Mouse (Mus musculus) neural tube, embryonic 11.5 days (tissue): Measurements from ENCODE around the gene Polr3h. TPM values are rescaled to one million over a fixed set of nuclear protein-coding genes. Genes with fewer than 3 reads are reported as not detected.

Experiments
- ATAC-seq: fragments of 200-750 bp; cut with Nextera tagmentation; 2 replicates; pipeline ENCODE4 v1.8.0; 2017; ENCODE audit warnings: moderate number of reproducible peaks, mild to moderate bottlenecking, moderate TSS enrichment, moderate library complexity; ENCODE audit not compliant: insufficient read depth, low FRiP score, low TSS enrichment
- DNase-seq: peaks from one replicate; pipeline ENCODE4 v3.0.0-alpha.2; 2015; ENCODE audit warnings: low spot score
- H3K27ac ChIP-seq: fragments of 300-500 bp; sonication (generic); 2 replicates; pipeline ENCODE4 v1.5.1; 2014; ENCODE audit warnings: low read depth, mild to moderate bottlenecking, low read length
- H3K27me3 ChIP-seq: fragments of 300-500 bp; sonication (generic); 2 replicates; pipeline ENCODE4 v1.6.1; 2014; ENCODE audit warnings: mild to moderate bottlenecking, low read length, mixed read lengths; ENCODE audit not compliant: control insufficient read depth, insufficient read depth
- H3K36me3 ChIP-seq: fragments of 300-500 bp; sonication (generic); 2 replicates; pipeline ENCODE4 v1.6.1; 2014; ENCODE audit warnings: mild to moderate bottlenecking, low read length, moderate library complexity, mixed read lengths; ENCODE audit not compliant: control insufficient read depth, insufficient read depth
- H3K4me1 ChIP-seq: fragments of 300-500 bp; sonication (generic); 2 replicates; pipeline ENCODE4 v1.6.1; 2014; ENCODE audit warnings: low read length, mixed read lengths; ENCODE audit not compliant: control insufficient read depth, insufficient read depth
- H3K4me2 ChIP-seq: fragments of 300-500 bp; sonication (generic); 2 replicates; pipeline ENCODE4 v1.6.1; 2014; ENCODE audit warnings: low read depth, mild to moderate bottlenecking, moderate library complexity
- H3K4me3 ChIP-seq: fragments of 300-500 bp; sonication (generic); 2 replicates; pipeline ENCODE4 v1.5.1; 2014; ENCODE audit warnings: low read depth, low read length
- H3K9ac ChIP-seq: fragments of 300-500 bp; sonication (generic); 2 replicates; pipeline ENCODE4 v1.6.1; 2014; ENCODE audit warnings: mild to moderate bottlenecking, low read length
- H3K9me3 ChIP-seq: fragments of 300-500 bp; sonication (generic); 2 replicates; pipeline ENCODE4 v1.6.1; 2016; ENCODE audit warnings: low read length; ENCODE audit not compliant: control insufficient read depth
- WGBS: fragments of 180-500 bp; shearing (Covaris S2); extraction: QIAGEN DNeasy Blood & Tissue Kit; methylation state at CpG from one replicate; pipeline ENCODE4 v1.1.7; 2014; 5-methylcytosine and 5-hydroxymethylcytosine counted together
- polyA plus RNA-seq: library from polyadenylated mRNA; unstranded; fragments of >200 nt; fragmentation: Nextera tagmentation; extraction: Ambion mirVana; gene quantifications from 2 replicates; pipeline ENCODE4 v1.2.1, GENCODE M21; 2014

Polr3h gene
- polyA plus RNA-seq, 1 experiment from 2014 or later = 83.0 TPM

GRCm38 (mm10) chr15:81954716-81955115 lies 28.7 kb upstream of the Polr3h start:
- no peaks in the 10 kb centered on the region for H3K27me3 ChIP-seq
- H3K4me3 ChIP-seq = no peak overlapping the region
- 93% methylated on average over 6 of the region's 6 CpGs for WGBS
- no peak for DNase-seq
- no peaks in the 10 kb centered on the region for H3K4me1 ChIP-seq
- no peak overlapping the region for H3K4me2 ChIP-seq
- ATAC-seq = no peak
- no peak overlapping the region for H3K27ac ChIP-seq
- no peaks in the 10 kb centered on the region for H3K9me3 ChIP-seq
- no peaks in the 10 kb centered on the region; the same call in 1 of the 2 replicates for H3K36me3 ChIP-seq
- no peak overlapping the region for H3K9ac ChIP-seq

- H3K27me3 ChIP-seq = no peaks in the 10 kb centered on the region
- H3K36me3 ChIP-seq = no peaks in the 10 kb centered on the region; the same call in 1 of the 2 replicates
- no peak overlapping the region for H3K9ac ChIP-seq
- H3K27ac ChIP-seq = no peak overlapping the region
- H3K9me3 ChIP-seq = no peaks in the 10 kb centered on the region
- DNase-seq (no peak), ATAC-seq (no peak)
- no peak overlapping the region for H3K4me3 ChIP-seq
- H3K4me1 ChIP-seq = no peaks in the 10 kb centered on the region
- no peak overlapping the region for H3K4me2 ChIP-seq
- WGBS = 95% methylated on average over 9 of the region's 9 CpGs
Observed at GRCm38 (mm10) chr15:81954151-81954583, 28.1 kb upstream of the Polr3h start.

- no peak overlapping the region for H3K9ac ChIP-seq
- WGBS = 79% methylated on average over 4 of the region's 4 CpGs
- no peaks in the 10 kb centered on the region for H3K27me3 ChIP-seq
- no peak overlapping the region for H3K4me2 ChIP-seq
- H3K4me3 ChIP-seq = no peak overlapping the region
- no peaks in the 10 kb centered on the region; the same call in 1 of the 2 replicates for H3K36me3 ChIP-seq
- no peak for DNase-seq
- H3K27ac ChIP-seq = no peak overlapping the region
- no peaks in the 10 kb centered on the region for H3K4me1 ChIP-seq
- no peaks in the 10 kb centered on the region for H3K9me3 ChIP-seq
- no peak for ATAC-seq
Observed at GRCm38 (mm10) chr15:81952310-81952709, 26.3 kb upstream of the Polr3h start.

- no peak for DNase-seq
Observed at GRCm38 (mm10) chr15:81951159-81951558, 25.1 kb upstream of the Polr3h start.

GRCm38 (mm10) chr15:81950716-81951115 lies 24.7 kb upstream of the Polr3h start:
- no peak overlapping the region for H3K9ac ChIP-seq
- no peak overlapping the region for H3K27ac ChIP-seq
- H3K9me3 ChIP-seq = no peaks in the 10 kb centered on the region
- no peak overlapping the region for H3K4me3 ChIP-seq
- DNase-seq (no peak), ATAC-seq (no peak)
- no peaks in the 10 kb centered on the region for H3K4me1 ChIP-seq
- no peak overlapping the region for H3K4me2 ChIP-seq
- no peaks in the 10 kb centered on the region for H3K27me3 ChIP-seq
- WGBS = 84% methylated on average over 5 of the region's 5 CpGs
- no peaks in the 10 kb centered on the region; the same call in 1 of the 2 replicates for H3K36me3 ChIP-seq

More at GRCm38 (mm10) chr15:81951159-81951558, 25.1 kb upstream of the Polr3h start:
- 90% methylated on average over 9 of the region's 9 CpGs for whole genome bisulfite sequencing
- no peaks in the 10 kb centered on the region for H3K27me3 ChIP-seq
- no peak for ATAC-seq
- H3K9me3 ChIP-seq = no peaks in the 10 kb centered on the region
- H3K9ac ChIP-seq = no peak overlapping the region
- H3K4me3 ChIP-seq = no peak overlapping the region
- no peaks in the 10 kb centered on the region for H3K4me1 ChIP-seq
- H3K27ac ChIP-seq = no peak overlapping the region
- no peak overlapping the region for H3K4me2 ChIP-seq
- no peaks in the 10 kb centered on the region; the same call in 1 of the 2 replicates for H3K36me3 ChIP-seq

GRCm38 (mm10) chr15:81949476-81950131 lies 23.6 kb upstream of the Polr3h start:
- no peak for ATAC-seq
- H3K9me3 ChIP-seq = no peaks in the 10 kb centered on the region
- no peaks in the 10 kb centered on the region for H3K36me3 ChIP-seq
- 71% methylated on average over 11 of the region's 11 CpGs for WGBS
- H3K4me2 ChIP-seq = no peak overlapping the region
- no peak for DNase-seq
- no peak overlapping the region for H3K27ac ChIP-seq
- H3K4me1 ChIP-seq = no peaks in the 10 kb centered on the region
- H3K27me3 ChIP-seq = no peaks in the 10 kb centered on the region
- H3K9ac ChIP-seq = no peak overlapping the region
- H3K4me3 ChIP-seq = no peak overlapping the region

GRCm38 (mm10) chr15:81949076-81949475 lies 23.0 kb upstream of the Polr3h start:
- no peak overlapping the region for H3K4me3 ChIP-seq
- H3K4me2 ChIP-seq = no peak overlapping the region
- no peak for DNase-seq
- no peaks in the 10 kb centered on the region for H3K9me3 ChIP-seq
- no peaks in the 10 kb centered on the region for H3K36me3 ChIP-seq
- 88% methylated on average over 10 of the region's 10 CpGs for WGBS
- no peak for ATAC-seq
- H3K9ac ChIP-seq = no peak overlapping the region; the same call in 1 of the 2 replicates
- no peaks in the 10 kb centered on the region for H3K27me3 ChIP-seq
- no peaks in the 10 kb centered on the region for H3K4me1 ChIP-seq
- H3K27ac ChIP-seq = no peak overlapping the region

- no peak overlapping the region; the same call in 1 of the 2 replicates for H3K9ac ChIP-seq
- DNase-seq (peak; percentile 79), ATAC-seq (peak; percentile 73; the same call in 1 of the 2 replicates)
- H3K4me1 ChIP-seq = peaks cover 7% of the 10 kb centered on the region; the same call in 1 of the 2 replicates
- no peaks in the 10 kb centered on the region for H3K36me3 ChIP-seq
- peak overlapping the region; percentile 78; the same call in 1 of the 2 replicates for H3K27ac ChIP-seq
- 10% methylated on average over 9 of the region's 9 CpGs for WGBS
- H3K27me3 ChIP-seq = no peaks in the 10 kb centered on the region
- H3K4me3 ChIP-seq = no peak overlapping the region
- H3K4me2 ChIP-seq = 0 out of 2 replicates have a peak overlapping the region, but pooled peaks have one; percentile 12
- no peaks in the 10 kb centered on the region for H3K9me3 ChIP-seq
Observed at GRCm38 (mm10) chr15:81943176-81943749, 17.2 kb upstream of the Polr3h start.

- Histone ChIP-seq H3K4me1 (peaks cover 19% of the 10 kb centered on the region), H3K4me3 (no peak overlapping the region), H3K4me2 (no peak overlapping the region), H3K27ac (no peak overlapping the region), H3K9ac (no peak overlapping the region), H3K9me3 (no peaks in the 10 kb centered on the region), H3K27me3 (no peaks in the 10 kb centered on the region), H3K36me3 (no peaks in the 10 kb centered on the region)
- WGBS = 93% methylated on average over 2 of the region's 2 CpGs
- no peak for ATAC-seq
- DNase-seq = no peak
Observed at GRCm38 (mm10) chr15:81941010-81941409, 15.0 kb upstream of the Polr3h start.
